Mouse (Mus musculus) MEL (cell line): ENCODE data around the gene Actr3.

Experiments
- CTCF ChIP-seq, 3 experiments: IDR thresholded peaks in 2 of 3; conservative IDR thresholded peaks in 1 of 3; 2 replicates each; pipeline ENCODE4 v1.5.1; 2011 to 2012; ENCODE audit warnings: low read length in 3 of 3, low read depth in 2 of 3, mild to moderate bottlenecking in 2 of 3, improper control_type of control experiment in 1 of 3, inconsistent platforms in 1 of 3, mixed read lengths in 1 of 3, moderate library complexity in 1 of 3; ENCODE audit not compliant: control insufficient read depth in 1 of 3, insufficient read depth in 1 of 3, poor library complexity in 1 of 3, severe bottlenecking in 1 of 3
- EP300 ChIP-seq, 2 experiments: IDR thresholded peaks; 2 replicates each; pipeline ENCODE4 v1.6.1; 2011; ENCODE audit warnings: improper control_type of control experiment in 2 of 2, low read length in 2 of 2, low read depth in 1 of 2, mild to moderate bottlenecking in 1 of 2
- GATA1 ChIP-seq: IDR thresholded peaks from 2 replicates; pipeline ENCODE4 v1.6.1; 2011; ENCODE audit warnings: low read depth, low read length, improper control_type of control experiment
- MXI1 ChIP-seq: IDR thresholded peaks from 2 replicates; pipeline ENCODE4 v1.6.1; 2011; ENCODE audit warnings: mild to moderate bottlenecking, low read depth, low read length, improper control_type of control experiment
- NELFE ChIP-seq: IDR thresholded peaks from 2 replicates; pipeline ENCODE4 v1.6.1; 2011; ENCODE audit warnings: low read depth, low read length, improper control_type of control experiment
- POLR2A ChIP-seq, 2 experiments: IDR thresholded peaks; 2 replicates each; pipeline ENCODE4 v1.6.1; 2011 to 2012; ENCODE audit warnings: low read length in 2 of 2, mild to moderate bottlenecking in 2 of 2, control low read depth in 1 of 2, improper control_type of control experiment in 1 of 2, low read depth in 1 of 2, moderate library complexity in 1 of 2; ENCODE audit not compliant: control insufficient read depth in 1 of 2, insufficient read depth in 1 of 2, poor library complexity in 1 of 2
- RCOR1 ChIP-seq: IDR thresholded peaks from 2 replicates; pipeline ENCODE4 v1.6.1; 2012; ENCODE audit warnings: low read depth, mild to moderate bottlenecking, inconsistent platforms, low read length, improper control_type of control experiment
- TAL1 ChIP-seq: IDR thresholded peaks from 2 replicates; pipeline ENCODE4 v1.6.1; 2012; ENCODE audit warnings: mild to moderate bottlenecking, inconsistent platforms, low read length, moderate library complexity, mixed read lengths
- UBTF ChIP-seq: IDR thresholded peaks from 2 replicates; pipeline ENCODE4 v1.6.1; 2012; ENCODE audit warnings: low read depth, mild to moderate bottlenecking, inconsistent platforms, low read length, improper control_type of control experiment, moderate library complexity, borderline replicate concordance; ENCODE audit not compliant: insufficient read depth

DNA sequence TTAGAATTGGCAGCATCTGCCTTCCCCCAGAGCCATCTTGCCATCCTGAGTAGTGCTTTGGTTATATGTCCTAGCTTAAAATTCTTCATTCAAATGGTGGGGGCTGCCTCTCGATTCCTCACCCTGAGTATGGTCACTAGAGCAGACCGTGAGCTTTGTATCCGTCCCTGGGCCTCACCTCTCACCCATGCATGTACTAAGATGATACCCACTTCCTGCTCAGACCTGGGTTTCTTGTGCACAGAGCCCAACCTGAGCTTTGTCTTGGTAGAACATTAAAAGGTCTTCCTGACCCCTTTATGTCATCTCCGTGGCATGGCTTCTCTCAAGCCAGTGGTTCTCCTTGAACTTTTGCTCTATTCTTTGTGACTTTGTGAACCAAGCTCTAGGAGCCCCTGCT lies 28.5 kb upstream of the Actr3 start:
- TF ChIP-seq CTCF (IDR thresholded peaks at IDR 0.05 in 2 of 3, conservative IDR thresholded peaks at IDR 0.05 in 1 of 3; ENCODE audit: control insufficient read depth in 1 of 3, insufficient read depth in 1 of 3, low read depth in 2 of 3, low read length in 3 of 3, poor library complexity in 1 of 3, severe bottlenecking in 1 of 3) (no peak), GATA1 (no peak), MXI1 (no peak), POLR2A (IDR thresholded peaks at IDR 0.05; ENCODE audit: control insufficient read depth in 1 of 2, insufficient read depth in 1 of 2, low read depth in 1 of 2, low read length in 2 of 2, poor library complexity in 1 of 2) (no peak), EP300 (IDR thresholded peaks at IDR 0.05; ENCODE audit: low read depth in 1 of 2, low read length in 2 of 2) (no peak), RCOR1 (no peak), NELFE (no peak), UBTF (no peak), TAL1 (no peak)
